38 mouse cellular contexts compared by ENCODE assay signal in the genomic region with DNA sequence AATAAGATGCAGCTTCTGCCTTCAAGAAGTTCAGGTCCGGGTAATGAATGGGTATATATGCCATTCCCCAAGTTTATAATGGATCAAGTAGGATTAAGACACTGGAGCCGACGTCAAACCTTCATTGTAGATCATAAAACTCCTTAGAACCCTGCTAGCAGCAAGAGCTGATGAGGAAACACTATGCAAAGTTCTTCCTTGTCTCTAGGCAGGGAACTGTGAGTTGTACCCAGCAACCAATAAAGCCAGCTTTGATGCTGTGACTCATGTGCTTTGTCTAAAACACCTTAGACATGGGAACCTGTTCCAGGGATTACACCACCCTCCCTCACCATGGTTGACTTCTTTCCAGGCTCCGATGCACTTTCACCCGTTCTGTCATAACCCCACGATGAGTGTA. TPM values are rescaled to one million over a fixed set of nuclear protein-coding genes. Genes with fewer than 3 reads are reported as not detected.
"Had no signal": no experiment of that assay in that cellular context is flagged by ENCODE, and none has a peak within 500 bp of the region (broad histone marks: within the 10 kb centered on the region; RNA-seq: fewer than 3 reads in every experiment).

No protein-coding gene starts in this region.

- ATAC-seq: hindbrain, postnatal 0 days; liver, postnatal 0 days had no signal

- H3K4me3 ChIP-seq: heart, adult 2 months; heart, embryonic 10.5 days; heart, embryonic 12.5 days; hindbrain, embryonic 13.5 days; hindbrain, embryonic 15.5 days; kidney, embryonic 15.5 days; layer of hippocampus, adult 2 months; left cerebral cortex, adult 2 months; limb, embryonic 10.5 days; limb, embryonic 12.5 days; liver, embryonic 13.5 days; liver, embryonic 15.5 days had no signal

- H3K9me3 ChIP-seq: heart, embryonic 10.5 days; heart, embryonic 12.5 days; hindbrain, embryonic 13.5 days; hindbrain, embryonic 15.5 days; kidney, embryonic 15.5 days; limb, embryonic 10.5 days; limb, embryonic 12.5 days; liver, embryonic 13.5 days; liver, embryonic 15.5 days had no signal

- H3K4me2 ChIP-seq: heart, embryonic 12.5 days; hindbrain, embryonic 13.5 days; hindbrain, embryonic 15.5 days; kidney, embryonic 15.5 days; limb, embryonic 12.5 days; liver, embryonic 11.5 days; liver, embryonic 13.5 days; liver, embryonic 15.5 days had no signal

- H3K9ac ChIP-seq: heart, embryonic 12.5 days; hindbrain, embryonic 13.5 days; hindbrain, embryonic 15.5 days; kidney, embryonic 15.5 days; limb, embryonic 12.5 days; liver, embryonic 13.5 days; liver, embryonic 15.5 days; liver, postnatal 0 days had no signal

- H3K27ac ChIP-seq: heart, adult 2 months; heart, embryonic 10.5 days; hindbrain, embryonic 13.5 days; hindbrain, embryonic 15.5 days; hindbrain, postnatal 0 days; kidney, embryonic 15.5 days; kidney, postnatal 0 days; layer of hippocampus, adult 2 months; left cerebral cortex, adult 2 months; limb, embryonic 10.5 days; limb, embryonic 12.5 days; liver, embryonic 13.5 days; liver, embryonic 15.5 days had no signal

- DNase-seq: gastrocnemius, postnatal 14 days; gastrocnemius, postnatal 36 days; heart, adult 2 months; heart, postnatal 10 days; kidney, adult 11 months; kidney, adult 2 months; kidney, adult 9 months; kidney, postnatal 25 days; liver; liver, embryonic 13.5 days; liver, postnatal 0 days had no signal

- H3K4me1 ChIP-seq: hindbrain, embryonic 13.5 days; hindbrain, embryonic 15.5 days; kidney, embryonic 15.5 days; limb, embryonic 10.5 days; liver, embryonic 13.5 days; liver, embryonic 15.5 days had no signal

- H3K27me3 ChIP-seq: heart, embryonic 12.5 days; hindbrain, embryonic 13.5 days; hindbrain, embryonic 15.5 days; kidney, embryonic 15.5 days; limb, embryonic 12.5 days; liver, embryonic 13.5 days; liver, embryonic 15.5 days had no signal

- H3K36me3 ChIP-seq: heart, embryonic 10.5 days; heart, embryonic 12.5 days; hindbrain, embryonic 13.5 days; hindbrain, embryonic 15.5 days; kidney, embryonic 15.5 days; limb, embryonic 10.5 days; limb, embryonic 12.5 days; liver, embryonic 13.5 days; liver, embryonic 15.5 days had no signal

RNA-seq across cellular contexts. Expression of gene Lyg1, which starts 11.2 kb away (rescaled TPM):
- total RNA-seq: gastrocnemius, adult 18-20 months; gastrocnemius, adult 8-10 months; gastrocnemius, postnatal 14 days; gastrocnemius, postnatal 36 days; granulocyte monocyte progenitor cell, adult 5-6 weeks; heart, adult 2 months; heart, postnatal 10 days; heart, postnatal 25 days; hematopoietic stem cell, adult 5-6 weeks; hindbrain, postnatal 0 days; layer of hippocampus, adult 2 months; layer of hippocampus, postnatal 10 days; layer of hippocampus, postnatal 25 days; left cerebral cortex, adult 2 months; left cerebral cortex, postnatal 14 days; left cerebral cortex, postnatal 36 days had no signal
- polyA plus RNA-seq: heart, adult 2 months; heart, embryonic 10.5 days; heart, embryonic 12.5 days; heart, embryonic 14.5 days; heart, embryonic 16.5 days; hindbrain, embryonic 11.5 days; hindbrain, embryonic 13.5 days; hindbrain, embryonic 15.5 days; hindbrain, postnatal 0 days; intestine, embryonic 14.5 days; kidney, adult 2 months; kidney, embryonic 15.5 days; kidney, postnatal 0 days; limb, embryonic 10.5 days; limb, embryonic 12.5 days; limb, embryonic 14.5 days; liver, embryonic 11.5 days; liver, embryonic 13.5 days; liver, embryonic 15.5 days; liver, postnatal 0 days had no signal

RNA-seq across cellular contexts. Expression of gene Lyg2, which starts 52.5 kb away (rescaled TPM):
- total RNA-seq: gastrocnemius, adult 18-20 months; gastrocnemius, adult 8-10 months; gastrocnemius, postnatal 14 days; gastrocnemius, postnatal 36 days; granulocyte monocyte progenitor cell, adult 5-6 weeks; heart, adult 2 months; heart, postnatal 10 days; heart, postnatal 25 days; hematopoietic stem cell, adult 5-6 weeks; hindbrain, postnatal 0 days; layer of hippocampus, adult 2 months; layer of hippocampus, postnatal 10 days; left cerebral cortex, adult 2 months; left cerebral cortex, postnatal 36 days had no signal
- polyA plus RNA-seq: heart, adult 2 months; heart, embryonic 10.5 days; heart, embryonic 12.5 days; heart, embryonic 14.5 days; heart, embryonic 16.5 days; hindbrain, embryonic 11.5 days; hindbrain, embryonic 13.5 days; hindbrain, embryonic 15.5 days; hindbrain, postnatal 0 days; intestine, embryonic 14.5 days; kidney, adult 2 months; kidney, embryonic 15.5 days; kidney, postnatal 0 days; limb, embryonic 12.5 days; limb, embryonic 14.5 days; liver, embryonic 11.5 days; liver, embryonic 13.5 days; liver, embryonic 15.5 days; liver, postnatal 0 days had no signal
